Mouse (Mus musculus) megakaryocyte, embryonic 14.5 days (primary cell): ENCODE measurements around the gene Slc25a39.

ENCODE experiments used
- FLI1 ChIP-seq: IDR thresholded peaks from 2 replicates; pipeline ENCODE4 v1.6.1; 2012; ENCODE audit warnings: low read length, inconsistent platforms, mixed read lengths
- GATA1 ChIP-seq: IDR thresholded peaks from 3 replicates; pipeline ENCODE4 v1.6.1; 2012; ENCODE audit warnings: mixed read lengths, low read length, inconsistent platforms, borderline replicate concordance

GRCm38 (mm10) chr11:102406900-102407833, 579 bp downstream of the Slc25a39 start:
- TF ChIP-seq FLI1, result no peak
- no peak for TF ChIP-seq GATA1
